Mouse (Mus musculus): Measurements from ENCODE around the gene Rnf113a2.

GRCm38 (mm10) chr12:84448181-84448580, 31.2 kb downstream of the Rnf113a2 start:
- TF ChIP-seq USF1 (IDR thresholded peaks at IDR 0.05; ENCODE audit: low read depth) (no peak), CTCF (IDR thresholded peaks at IDR 0.05; ENCODE audit: control insufficient read depth, insufficient read depth, insufficient read length) (no peak)
